Mouse (Mus musculus): ENCODE results near the gene Tmem204.

Gene Tmem204

DNA sequence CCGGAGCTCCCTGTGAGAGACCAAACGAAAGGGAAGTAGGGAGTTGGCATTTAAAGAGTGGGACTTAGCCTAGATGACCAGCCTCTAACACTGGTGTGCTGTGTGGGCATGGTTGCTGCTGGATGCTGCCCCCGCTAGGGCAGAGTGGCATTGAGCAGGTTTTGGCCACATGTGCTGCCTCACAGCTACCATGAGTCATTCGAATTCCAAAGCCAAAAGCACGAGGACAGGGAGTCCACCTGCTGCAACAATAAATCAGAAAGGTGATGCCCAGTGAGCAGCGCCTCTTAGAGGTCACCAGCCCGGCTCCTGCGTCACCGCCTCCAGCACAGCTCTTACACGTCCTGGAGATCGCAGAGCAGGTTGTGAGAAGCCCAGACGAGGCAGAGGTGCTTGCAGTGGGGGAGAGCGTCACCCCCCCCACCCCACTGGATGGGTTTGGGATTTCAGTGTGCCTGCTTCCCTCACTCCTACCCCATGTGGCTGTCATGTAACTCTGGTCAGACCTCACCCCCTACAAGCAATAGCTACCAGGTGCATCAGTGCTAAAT lies 1.5 kb upstream of the Tmem204 start:
- DNase-seq (ENCODE audit: low read depth, low spot score), result no peak

DNA sequence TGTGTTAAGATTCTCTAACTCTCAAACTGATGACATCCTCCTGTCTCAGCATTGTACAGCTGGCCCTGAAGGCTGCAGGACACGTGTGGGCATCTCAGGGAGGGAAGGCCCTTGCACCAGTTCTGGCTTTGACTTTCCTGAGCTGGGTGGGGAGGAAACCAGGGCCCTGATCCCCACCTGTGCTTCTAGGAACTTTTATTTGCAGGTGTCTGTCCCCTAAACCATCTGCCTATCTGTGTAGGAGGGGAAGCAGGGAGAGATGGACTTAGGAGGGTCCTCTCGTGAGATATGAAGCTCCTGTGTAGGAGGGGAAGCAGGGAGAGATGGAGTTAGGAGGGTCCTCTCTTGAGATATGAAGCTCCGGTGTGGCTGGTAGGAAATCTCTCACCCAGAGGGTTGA lies 504 bp downstream of the Tmem204 start:
- DNase-seq (ENCODE audit: low read depth, low spot score), result no peak

DNA sequence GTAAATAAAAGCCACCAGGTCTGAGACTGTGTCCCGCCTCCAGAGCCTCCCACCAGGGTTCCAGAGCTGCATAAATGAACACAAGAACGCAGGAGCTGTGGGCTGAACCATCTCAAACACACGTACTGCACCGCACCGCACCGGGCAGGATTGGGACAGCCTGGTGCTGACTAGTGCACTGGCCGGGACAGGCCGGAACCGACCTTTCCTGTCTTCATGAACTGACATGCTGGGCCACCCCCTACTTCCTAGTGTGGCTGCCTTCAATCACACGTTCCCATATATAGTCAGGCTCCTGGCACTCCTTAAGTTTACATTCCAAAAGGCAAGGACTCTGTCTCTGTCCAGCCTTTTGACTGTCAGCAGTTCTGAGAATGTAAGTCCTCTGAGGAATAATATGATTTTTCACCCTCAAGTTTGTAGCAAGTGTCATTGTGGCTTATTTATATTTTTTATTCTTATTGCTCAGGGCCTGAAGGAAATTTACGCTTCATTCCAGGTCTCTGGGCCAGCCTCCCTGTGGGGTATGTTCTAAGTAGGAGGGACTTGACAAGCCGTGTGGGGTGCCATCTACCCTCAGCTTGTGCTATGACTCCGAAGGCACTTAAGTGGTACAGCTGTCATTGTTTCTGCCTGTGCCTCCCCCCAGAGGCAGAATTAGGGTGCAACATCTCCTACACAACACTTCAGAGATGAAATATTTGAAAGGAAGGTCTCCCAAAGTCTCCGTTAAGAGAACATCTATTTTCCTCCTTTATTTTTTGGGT lies 1.1 kb downstream of the Tmem204 start:
- no peak for DNase-seq (ENCODE audit: low read depth, low spot score)

DNA sequence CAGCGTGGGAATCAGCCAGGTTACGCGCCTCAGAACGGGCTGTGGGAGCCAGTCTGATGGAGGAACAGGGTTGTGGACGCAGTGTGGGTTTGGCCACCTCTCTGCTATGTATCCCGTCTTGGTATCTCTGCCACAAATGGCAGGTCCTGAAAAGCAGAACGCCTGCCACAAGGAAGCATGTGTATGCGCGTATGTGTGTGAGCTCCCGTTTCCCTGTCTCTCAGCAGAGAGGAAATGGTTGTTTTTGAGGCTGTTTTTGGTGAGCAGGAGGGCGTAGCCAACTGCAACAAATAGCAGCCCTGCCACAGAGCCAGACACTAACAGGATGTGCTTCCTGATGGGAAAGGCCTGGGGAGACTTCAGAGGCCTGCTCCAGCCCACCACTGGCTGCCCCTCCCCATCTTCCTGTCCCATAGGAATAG lies 2.4 kb downstream of the Tmem204 start:
- DNase-seq (ENCODE audit: low read depth, low spot score), result no peak

DNA sequence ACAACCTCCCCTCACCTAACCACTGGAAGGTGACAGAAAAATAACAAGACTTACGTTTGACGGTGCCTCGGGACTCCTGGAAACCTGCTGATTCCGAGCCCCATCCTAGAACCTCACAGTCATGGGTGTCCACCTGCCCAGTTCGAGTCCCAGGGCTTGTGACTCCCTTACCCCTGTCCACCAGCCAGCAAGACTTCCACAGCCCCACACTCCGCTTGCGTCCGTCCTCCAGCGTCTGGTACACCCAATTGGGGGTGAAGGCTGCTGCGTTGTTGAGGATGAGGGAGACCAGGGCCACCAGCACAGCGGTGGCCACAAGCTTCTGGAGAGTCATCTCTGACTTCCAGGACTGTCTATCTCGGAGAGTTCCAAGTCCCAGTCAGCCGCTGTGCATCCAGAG lies 3.2 kb downstream of the Tmem204 start:
- no peak for DNase-seq (ENCODE audit: low read depth, low spot score)

DNA sequence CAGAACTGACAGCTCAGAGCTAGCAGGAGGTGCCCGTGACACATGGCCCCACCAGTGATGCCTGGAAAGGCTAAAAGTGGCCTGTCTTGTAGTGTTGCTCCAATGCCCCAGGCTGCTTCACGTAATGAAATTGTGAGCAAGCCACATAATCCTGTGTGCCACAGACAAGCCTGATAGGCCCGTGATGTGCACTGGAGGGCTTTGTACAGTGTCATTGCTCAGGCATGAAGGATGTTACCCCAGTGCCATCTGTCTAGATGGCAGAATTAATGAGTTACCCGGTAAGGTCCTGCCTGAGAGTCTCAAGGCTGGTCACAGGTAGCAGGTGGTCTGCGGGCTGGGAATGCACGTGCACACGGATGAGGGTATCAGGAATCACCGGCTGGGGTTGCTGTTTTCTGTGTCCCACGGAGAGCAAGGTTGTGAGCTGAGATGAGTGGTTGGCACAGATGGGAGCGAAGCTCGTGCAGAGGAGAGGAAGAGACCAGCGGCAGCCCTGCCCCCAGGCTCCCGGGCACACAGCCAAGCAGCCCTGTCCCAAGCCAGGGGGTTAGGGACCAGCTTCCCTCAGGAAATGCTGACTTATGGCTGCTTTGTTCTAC lies 5.5 kb downstream of the Tmem204 start:
- DNase-seq (ENCODE audit: low read depth, low spot score), result no peak

DNA sequence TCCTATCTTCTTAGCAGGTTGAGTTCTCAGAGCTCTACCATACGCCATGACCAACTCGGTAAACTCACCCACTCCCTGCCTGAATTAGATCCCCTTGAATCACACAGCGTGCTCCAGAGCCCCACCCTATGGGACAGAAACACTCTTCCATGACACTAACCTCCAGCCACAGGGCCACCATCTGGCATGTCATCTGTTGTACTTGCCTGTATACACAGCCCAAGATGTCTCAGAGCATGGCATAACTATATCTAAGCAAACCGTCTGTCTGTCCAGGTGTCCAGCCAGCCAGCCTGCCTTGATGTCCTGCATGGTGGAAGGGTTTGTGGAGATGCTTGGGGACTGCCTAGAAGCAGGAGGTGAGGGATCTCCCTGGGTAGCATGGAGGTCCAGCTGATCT lies 6.5 kb downstream of the Tmem204 start:
- no peak for DNase-seq (ENCODE audit: low read depth, low spot score)

DNA sequence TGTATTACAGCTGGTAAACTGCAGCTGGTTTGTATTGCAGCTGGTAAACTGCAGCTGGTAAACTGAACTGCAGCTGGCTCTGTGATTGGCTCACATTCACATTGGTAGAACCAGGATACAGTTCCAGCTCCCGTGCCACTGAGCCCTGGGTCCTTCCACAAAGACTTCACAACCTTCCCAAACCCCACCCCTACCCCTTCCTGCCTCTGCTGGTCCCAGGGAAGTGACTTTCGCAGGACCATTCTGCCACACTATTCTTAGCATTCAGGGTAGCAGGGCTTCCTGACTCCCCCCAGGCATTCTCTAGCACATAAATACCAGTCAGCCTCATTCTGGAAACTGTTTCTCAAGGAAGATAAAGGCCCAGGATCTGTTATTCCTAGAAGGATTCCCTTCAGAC lies 14.7 kb downstream of the Tmem204 start:
- no peak for DNase-seq (ENCODE audit: low read depth, low spot score)

DNA sequence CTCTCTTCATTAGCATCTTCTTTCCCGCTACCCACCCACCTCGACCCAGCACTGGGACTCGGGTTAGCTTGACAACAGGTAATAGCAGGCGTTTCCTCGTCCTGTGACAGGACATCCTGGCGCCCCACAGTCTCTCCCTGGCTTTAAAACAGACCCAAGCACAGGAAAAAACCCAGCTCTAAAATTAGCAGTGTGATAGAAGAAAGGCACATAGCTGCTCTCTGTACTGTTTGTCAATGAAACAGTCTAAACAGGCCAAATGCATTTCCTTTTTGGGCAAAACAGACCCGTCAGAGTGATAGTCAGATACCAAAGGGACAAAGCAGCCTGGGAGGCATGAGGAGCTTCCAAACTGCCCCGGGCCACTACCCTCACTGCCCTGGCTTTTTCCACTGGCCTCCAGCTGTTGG lies 15.9 kb downstream of the Tmem204 start:
- DNase-seq (ENCODE audit: low read depth, low spot score), result no peak

DNA sequence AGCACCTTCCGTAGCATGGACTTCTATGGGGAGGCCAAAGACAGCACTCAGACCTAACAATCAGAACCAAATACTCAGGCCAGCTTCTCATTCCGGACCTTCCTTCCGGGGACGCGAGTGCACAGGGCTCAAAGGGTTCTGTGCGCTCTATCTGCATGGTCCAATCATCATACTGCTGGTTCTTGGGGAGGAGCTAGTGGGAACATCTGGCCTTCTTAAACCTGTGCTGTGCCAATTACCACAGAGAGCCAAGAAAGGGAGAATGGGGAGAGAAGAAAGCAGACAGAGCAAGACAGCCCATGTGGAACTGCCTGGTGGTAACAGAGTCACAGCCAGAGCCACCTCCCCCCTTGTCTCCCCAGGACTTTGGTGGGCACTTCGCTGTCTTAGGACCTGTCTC lies 16.8 kb downstream of the Tmem204 start:
- no peak for DNase-seq (ENCODE audit: low read depth, low spot score)

DNA sequence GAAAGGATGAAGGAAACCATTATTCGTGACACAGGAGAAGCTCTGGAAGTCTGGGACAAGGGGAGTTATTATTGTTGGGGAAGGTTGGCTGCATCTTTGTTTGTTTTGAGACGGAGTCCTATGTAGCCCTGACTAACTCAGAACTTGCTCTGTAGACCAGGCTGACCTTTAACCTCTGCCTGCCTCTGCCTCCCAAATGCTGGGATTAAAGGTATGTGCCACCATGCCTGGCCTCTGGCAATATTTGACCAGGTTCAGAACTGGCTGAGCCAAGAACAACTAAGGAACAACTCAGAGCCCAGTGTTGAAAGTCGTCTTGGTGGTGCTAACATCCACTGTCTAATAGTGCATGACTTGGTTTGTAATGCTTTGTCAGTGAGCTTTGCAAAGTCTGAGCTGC lies 18.2 kb downstream of the Tmem204 start:
- DNase-seq (ENCODE audit: low read depth, low spot score), result no peak

DNA sequence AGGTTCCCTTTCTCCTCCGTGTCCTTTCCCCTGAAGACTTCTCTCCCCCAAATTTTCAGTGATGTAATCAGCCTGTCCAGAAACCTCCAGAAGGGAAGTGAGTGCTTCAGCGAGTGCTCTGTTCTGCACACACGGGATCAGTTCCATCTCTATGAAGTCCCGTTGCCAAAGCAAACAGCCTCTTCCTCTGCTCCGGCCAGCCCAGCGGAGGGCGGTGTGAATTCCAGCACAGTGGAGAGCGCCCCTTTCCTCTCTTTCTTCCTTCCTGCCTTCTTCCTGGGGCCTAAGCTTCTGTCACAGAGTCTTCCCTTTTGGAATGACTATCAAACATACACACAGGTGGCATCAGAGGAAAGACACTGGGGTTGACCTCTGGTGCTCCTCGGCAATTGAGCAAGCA lies 19.0 kb downstream of the Tmem204 start:
- no peak for DNase-seq (ENCODE audit: low read depth, low spot score)

DNA sequence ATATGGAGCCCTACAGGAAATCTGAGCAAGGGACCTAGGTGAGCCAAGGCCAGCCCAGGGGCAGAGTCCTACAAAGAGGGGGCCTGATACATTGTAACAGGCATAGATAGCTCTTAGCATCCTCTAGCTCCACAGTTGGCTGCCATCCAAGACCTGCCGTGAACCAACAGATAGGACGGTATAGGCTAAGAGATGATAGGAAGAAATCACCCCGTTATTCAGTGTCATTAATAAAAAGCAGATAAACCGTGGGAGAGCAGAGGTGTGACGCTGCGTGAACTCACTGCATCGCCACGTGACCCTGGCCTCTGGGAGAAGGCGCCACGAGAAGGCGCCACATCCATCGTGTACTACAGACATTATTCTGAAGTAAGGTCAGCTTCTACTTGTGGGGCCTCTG lies 19.5 kb downstream of the Tmem204 start:
- DNase-seq (ENCODE audit: low read depth, low spot score), result no peak

DNA sequence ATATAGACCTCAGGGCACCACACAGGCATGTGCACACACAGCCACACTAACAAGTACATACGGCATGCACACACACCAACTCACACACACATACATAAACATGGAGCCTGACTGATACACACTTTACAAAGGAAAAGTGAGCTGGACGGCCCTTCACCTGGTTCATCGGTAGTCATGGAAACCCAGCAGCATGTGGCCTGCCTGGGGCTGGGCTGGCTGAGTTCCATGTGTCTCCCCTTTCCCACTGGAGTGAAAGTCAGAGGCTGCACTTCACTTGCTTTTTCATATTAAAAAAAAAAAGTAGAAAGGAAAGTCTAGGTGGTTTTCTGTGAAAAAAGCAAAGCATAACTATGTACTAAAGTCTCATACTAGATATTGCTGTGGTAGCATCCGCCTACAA lies 20.1 kb downstream of the Tmem204 start:
- DNase-seq (ENCODE audit: low read depth, low spot score), result no peak

DNA sequence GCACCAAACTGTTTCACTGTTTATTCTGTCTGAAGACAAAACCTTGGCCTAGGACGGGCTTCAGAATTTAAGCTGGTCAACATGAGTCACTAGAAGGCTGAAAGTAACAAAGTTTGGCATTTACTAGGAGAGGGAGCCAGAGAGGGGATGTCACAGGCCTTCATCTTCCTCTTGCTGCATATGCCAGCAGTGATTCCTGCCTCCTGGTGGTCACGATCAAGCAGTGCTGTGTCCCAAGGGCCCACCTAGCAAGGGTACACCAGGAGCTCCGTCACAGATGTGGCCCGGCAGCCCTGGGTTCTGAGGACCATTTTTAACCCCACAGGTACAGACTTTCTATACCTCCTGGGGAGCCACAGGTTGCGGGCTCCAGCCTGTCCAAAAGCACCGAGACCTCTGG lies 26.4 kb downstream of the Tmem204 start:
- no peak for DNase-seq (ENCODE audit: low read depth, low spot score)

DNA sequence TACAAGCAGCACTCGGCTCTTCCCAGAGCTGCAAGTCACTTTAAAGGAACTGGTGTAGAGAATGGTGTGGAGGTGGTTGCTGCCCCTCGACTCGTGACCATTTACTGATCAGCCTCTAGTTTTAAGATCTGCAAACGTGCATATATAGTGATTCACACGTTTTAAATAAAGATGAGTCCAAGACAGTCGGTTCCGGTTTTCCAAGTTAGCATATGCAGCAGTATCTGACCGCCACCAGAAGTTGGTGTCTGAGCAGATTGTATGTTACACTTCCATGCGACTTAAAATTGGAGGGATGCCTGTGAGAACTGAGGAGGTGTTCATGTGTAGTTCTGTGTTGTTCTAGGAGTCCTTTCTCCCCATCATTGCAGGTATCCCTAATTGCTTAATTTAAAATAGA lies 30.1 kb downstream of the Tmem204 start:
- DNase-seq (ENCODE audit: low read depth, low spot score), result no peak

DNA sequence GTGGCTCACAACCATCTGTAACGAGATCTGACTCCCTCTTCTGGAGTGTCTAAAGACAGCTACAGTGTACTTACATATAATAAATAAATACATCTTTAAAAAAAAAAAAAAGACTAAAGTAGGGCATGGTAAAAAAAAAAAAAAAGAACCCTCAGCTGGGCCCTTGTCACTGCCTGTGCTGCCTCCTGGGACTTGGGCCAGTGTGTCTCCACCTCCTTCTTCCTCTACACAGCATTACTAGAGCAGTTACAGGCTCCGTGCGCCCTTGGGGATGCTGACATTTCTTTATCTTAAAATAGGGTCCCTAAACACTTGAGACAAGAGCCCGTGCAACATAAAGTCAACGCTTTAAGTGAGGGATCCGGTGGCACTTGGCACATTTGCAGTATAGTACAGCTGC lies 36.2 kb downstream of the Tmem204 start:
- no peak for DNase-seq (ENCODE audit: low read depth, low spot score)

DNA sequence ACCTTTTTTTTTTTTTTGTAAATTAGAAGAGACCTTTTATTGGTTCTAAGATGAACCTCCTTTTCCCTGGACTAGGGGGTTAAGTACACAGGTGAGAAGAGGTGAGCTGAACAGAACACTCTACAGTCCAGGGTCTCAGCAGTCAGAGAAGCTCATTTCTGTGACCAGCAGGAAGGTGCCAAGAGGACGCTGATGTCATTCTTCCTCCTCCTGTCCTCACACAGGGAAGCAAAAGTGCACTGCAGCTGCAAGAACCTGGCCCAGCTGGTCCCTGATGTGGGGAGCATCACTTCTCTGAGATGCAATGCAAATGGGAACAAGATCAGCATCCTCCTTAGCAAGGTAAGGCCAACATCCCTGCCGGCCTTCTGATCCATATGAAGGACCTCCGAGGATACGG lies 38.1 kb downstream of the Tmem204 start:
- DNase-seq (ENCODE audit: low read depth, low spot score), result no peak

DNA sequence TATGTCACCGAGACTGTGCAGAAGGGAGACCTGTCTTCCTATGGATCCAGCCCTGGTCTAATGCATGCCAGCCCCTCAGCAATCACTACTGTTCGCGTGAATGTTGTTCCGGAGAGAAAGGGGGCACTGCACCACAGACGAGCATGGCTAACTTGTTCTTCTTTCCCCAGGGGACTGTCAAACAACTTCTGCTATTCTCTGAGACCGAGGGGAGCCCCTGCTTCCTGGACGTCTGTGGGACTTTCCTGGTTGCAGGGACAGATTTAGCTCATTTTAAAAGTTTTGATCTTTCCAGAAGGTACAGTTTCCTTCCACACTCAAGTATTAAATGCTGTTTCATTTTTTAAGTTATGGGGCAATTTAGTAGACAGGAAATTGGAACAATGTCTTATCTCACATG lies 38.5 kb downstream of the Tmem204 start:
- DNase-seq (ENCODE audit: low read depth, low spot score), result no peak

DNA sequence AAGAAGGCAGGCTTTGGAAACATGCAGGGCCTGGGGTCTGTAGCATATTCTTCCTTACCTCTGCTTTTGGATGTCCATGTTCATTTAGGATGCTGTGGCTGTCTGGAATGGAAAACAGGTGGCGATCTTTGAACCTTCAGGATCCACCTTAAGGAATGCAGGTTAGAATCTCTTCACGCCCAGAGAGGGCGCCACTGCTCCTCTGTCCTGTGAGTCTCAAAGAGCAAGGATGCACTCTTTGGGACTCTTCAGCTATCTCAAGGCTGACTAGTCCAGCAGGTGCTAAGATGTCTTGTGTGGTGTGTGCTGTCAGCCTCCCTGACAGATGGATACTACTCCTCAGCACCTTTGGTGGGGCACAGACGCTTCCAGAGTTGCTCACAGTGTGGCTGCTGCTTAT lies 47.2 kb downstream of the Tmem204 start:
- DNase-seq (ENCODE audit: low read depth, low spot score), result no peak

DNA sequence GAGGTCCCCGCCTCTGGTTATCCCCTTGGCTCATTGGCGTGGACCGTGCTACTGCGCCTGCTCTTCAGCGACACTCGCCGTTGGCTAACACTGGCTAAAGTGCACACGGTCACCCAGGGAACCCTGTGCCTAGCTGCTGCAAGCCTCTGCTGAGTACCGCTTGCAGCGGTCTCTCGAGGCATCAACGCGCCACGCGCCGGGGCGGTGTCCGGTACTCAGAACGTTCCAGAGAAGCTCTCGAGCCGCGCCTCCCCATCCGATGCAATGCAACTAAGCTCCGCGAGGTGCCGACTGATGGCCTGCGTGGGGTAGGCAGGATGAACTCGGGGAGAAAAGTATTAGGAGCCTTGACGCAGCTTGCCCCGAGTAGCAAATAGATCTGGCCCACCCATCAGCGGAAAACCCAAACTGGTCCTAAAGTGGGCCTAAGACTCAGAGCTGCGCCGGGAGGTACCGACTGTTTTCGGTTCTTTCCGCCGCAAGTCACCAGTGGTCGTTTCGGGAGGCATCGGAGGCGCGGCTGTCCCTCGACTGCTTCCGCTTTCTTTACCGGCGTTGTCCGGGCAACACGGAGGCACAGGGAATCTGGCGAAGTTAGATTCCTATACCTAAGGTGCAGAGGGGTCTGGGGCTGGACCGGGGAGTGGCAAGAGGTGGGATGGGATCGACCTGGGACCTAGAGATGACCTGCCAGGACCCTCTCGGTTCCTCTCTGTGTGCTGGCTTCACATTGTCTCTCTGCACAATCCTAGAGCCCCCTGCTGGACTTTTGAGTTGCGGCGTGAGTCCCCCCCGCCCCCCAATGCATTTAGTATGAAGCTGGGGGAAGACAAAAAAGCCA lies 66.9 kb downstream of the Tmem204 start:
- peak; percentile 48 for DNase-seq (ENCODE audit: low read depth, low spot score)

DNA sequence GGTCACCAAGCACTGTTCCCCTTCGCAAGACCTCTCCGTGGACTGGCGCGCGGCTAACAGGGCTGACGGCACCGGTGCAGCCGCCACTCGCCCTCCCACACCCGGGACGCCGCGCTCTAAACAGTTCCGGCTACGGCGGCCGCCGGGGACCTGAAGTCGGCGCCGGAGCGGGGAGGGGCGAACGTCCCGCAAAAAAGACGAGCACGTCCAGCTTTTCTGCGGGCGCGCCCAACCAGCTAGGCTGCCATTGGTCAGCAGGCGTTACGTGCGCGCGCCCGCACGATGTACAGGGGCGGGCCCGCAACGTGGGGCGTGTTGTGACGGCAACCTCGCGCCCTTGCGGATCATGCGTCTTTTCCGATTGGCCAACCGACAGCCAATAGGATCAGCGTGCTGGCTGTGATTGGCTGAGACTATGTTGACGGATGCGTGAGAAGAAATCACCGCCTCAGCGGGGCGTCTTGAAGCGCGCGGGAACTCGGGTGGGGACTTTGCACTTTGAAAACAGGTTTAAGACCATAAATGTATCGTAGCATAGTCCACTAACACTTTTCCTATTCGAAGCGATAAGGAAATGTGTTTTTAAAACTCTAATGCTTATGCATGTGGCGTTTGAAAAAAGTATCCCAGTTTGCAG lies 67.6 kb downstream of the Tmem204 start, which contains the start of the genes Cramp1l and Ift140:
TSS of gene Cramp1l (minus strand) at position 134 of the 637 bp plus-strand sequence.
TSS of gene Ift140 (plus strand) at position 431 of the 637 bp plus-strand sequence.
- peak; percentile 97 for DNase-seq (ENCODE audit: low read depth, low spot score)

Data from WW6 (cell line).